Mouse (Mus musculus): ENCODE measurements around the gene Ago4. TPM values are rescaled to one million over a fixed set of nuclear protein-coding genes. Genes with fewer than 3 reads are reported as not detected.

Ago4 gene
- polyA plus RNA-seq, 1 experiment from 2014 or later: 1.4 TPM

DNA sequence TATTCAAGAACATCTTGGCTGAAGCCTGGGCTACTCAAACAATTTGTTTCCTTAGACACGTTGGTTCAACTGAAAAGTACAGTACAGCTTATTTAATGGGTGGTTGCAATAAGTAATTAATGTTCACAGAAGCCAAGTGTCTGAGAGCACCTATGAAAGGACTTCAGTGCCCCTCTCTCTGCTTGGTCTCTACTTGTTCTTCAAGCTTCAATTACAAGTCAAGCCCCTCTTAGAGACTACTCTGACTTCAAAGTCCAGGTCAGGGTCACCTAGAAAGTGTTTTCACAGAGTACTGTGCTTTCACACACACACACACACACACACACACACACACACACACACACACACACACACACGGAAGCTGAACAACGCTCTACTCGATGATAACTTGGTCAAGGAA lies 39.9 kb downstream of the Ago4 start:
- Histone ChIP-seq H3K4me2 (no peak overlapping the region), H3K36me3 (0 out of 2 replicates have a peak, but pooled peaks cover 5% of the 10 kb centered on the region), H3K4me1 (replicated peaks) (no peaks in the 10 kb centered on the region), H3K9ac (no peak overlapping the region), H3K4me3 (no peak overlapping the region), H3K9me3 (replicated peaks) (no peaks in the 10 kb centered on the region), H3K27ac (ENCODE audit: poor library complexity, severe bottlenecking) (no peak overlapping the region), H3K27me3 (replicated peaks) (no peaks in the 10 kb centered on the region)
- ATAC-seq (ENCODE audit: insufficient number of reproducible peaks, low FRiP score): no peak
- 86% methylated on average over 4 of the region's 4 CpGs for WGBS

GRCm38 (mm10) chr4:126491977-126492376 lies 41.3 kb downstream of the Ago4 start:
- WGBS: 66% methylated on average over 5 of the region's 5 CpGs

DNA sequence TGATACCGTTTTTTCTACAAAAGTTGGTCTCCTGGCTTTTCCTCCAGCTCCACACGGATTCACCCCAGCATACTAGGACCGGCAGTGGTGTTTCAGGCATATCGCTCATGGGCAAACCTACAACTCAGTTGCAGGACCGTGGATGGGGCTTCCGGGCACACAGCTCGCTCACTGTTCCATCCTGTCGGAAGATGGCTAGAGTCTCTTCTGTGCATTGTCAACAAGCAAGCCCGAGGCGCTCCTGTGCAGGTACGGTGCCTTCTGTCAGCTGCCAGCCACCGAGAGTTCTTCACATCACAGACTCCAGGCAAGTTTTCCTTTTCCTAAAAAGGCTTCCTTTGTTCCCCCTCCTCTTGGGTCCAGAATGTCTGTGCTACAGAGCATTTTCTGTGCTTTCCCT lies 42.5 kb downstream of the Ago4 start:
- Histone ChIP-seq H3K9ac (no peak overlapping the region), H3K4me2 (no peak overlapping the region), H3K4me1 (replicated peaks) (no peaks in the 10 kb centered on the region), H3K36me3 (0 out of 2 replicates have a peak, but pooled peaks cover 5% of the 10 kb centered on the region), H3K27me3 (replicated peaks) (no peaks in the 10 kb centered on the region), H3K4me3 (no peak overlapping the region), H3K27ac (ENCODE audit: poor library complexity, severe bottlenecking) (no peak overlapping the region), H3K9me3 (replicated peaks) (no peaks in the 10 kb centered on the region)
- ATAC-seq (ENCODE audit: insufficient number of reproducible peaks, low FRiP score): no peak
- WGBS: 78% methylated on average over 12 of the region's 12 CpGs

More at GRCm38 (mm10) chr4:126491977-126492376, 41.3 kb downstream of the Ago4 start:
- Histone ChIP-seq H3K4me2 (no peak overlapping the region), H3K27me3 (replicated peaks) (no peaks in the 10 kb centered on the region), H3K4me1 (replicated peaks) (no peaks in the 10 kb centered on the region), H3K4me3 (no peak overlapping the region), H3K9me3 (replicated peaks) (no peaks in the 10 kb centered on the region), H3K27ac (ENCODE audit: poor library complexity, severe bottlenecking) (no peak overlapping the region), H3K36me3 (0 out of 2 replicates have a peak, but pooled peaks cover 5% of the 10 kb centered on the region), H3K9ac (no peak overlapping the region)
- no peak for ATAC-seq (ENCODE audit: insufficient number of reproducible peaks, low FRiP score)

DNA sequence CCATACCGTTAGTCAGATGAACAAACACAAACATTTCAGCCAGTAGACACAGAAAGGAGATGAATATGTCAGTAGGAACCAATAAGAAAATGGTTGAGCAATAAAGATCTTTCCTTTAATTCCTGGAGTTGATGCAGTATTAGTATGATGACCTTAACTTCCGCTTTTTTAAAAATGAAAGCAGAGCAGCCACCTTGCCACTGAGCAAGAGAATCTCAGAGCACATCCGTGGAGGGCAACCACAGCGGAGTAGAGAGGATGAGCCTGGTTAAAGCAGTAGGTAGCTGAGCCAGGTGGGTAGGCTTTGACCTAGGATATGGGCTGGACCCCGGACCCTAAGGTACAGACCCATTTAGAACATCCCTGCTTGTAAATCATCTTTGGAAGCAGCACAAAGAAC lies 43.5 kb downstream of the Ago4 start:
- H3K4me2 ChIP-seq: no peak overlapping the region
- H3K36me3 ChIP-seq: 0 out of 2 replicates have a peak, but pooled peaks cover 5% of the 10 kb centered on the region
- no peak overlapping the region for H3K27ac ChIP-seq (ENCODE audit: poor library complexity, severe bottlenecking)
- ATAC-seq (ENCODE audit: insufficient number of reproducible peaks, low FRiP score): no peak
- H3K27me3 ChIP-seq (replicated peaks): no peaks in the 10 kb centered on the region
- H3K9me3 ChIP-seq (replicated peaks): no peaks in the 10 kb centered on the region
- no peak overlapping the region for H3K4me3 ChIP-seq
- H3K9ac ChIP-seq: no peak overlapping the region
- WGBS: 72% methylated on average over 5 of the region's 5 CpGs
- no peaks in the 10 kb centered on the region for H3K4me1 ChIP-seq (replicated peaks)

GRCm38 (mm10) chr4:126486217-126486616 lies 47.1 kb downstream of the Ago4 start:
- no peak for ATAC-seq (ENCODE audit: insufficient number of reproducible peaks, low FRiP score)
- Histone ChIP-seq H3K4me2 (no peak overlapping the region), H3K27me3 (replicated peaks) (0 out of 2 replicates have a peak, but pooled peaks cover 3% of the 10 kb centered on the region), H3K4me3 (no peak overlapping the region), H3K4me1 (replicated peaks) (no peaks in the 10 kb centered on the region), H3K27ac (ENCODE audit: poor library complexity, severe bottlenecking) (no peak overlapping the region), H3K36me3 (no peaks in the 10 kb centered on the region), H3K9me3 (replicated peaks) (no peaks in the 10 kb centered on the region), H3K9ac (no peak overlapping the region)
- WGBS: 68% methylated on average over 1 of the region's 1 CpGs

DNA sequence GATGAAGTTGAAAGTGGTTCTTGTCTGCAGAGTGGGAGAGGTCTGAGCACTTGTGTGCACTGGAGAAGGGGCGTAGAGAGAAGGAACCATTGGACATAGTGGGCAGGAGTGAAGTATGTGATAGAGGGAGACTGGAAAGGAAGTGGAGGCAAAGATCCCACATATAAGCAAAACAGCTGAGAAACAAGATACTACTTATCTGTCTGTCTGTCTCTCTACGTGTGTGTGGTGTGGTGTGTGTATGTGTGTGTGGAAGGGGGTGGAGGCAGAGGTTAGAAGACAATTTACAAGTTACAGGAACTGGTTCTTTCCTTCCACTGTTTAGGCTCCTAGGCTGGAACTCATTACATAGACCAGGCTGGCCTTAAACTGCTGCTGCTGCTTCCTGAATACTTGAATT lies 48.2 kb downstream of the Ago4 start:
- H3K36me3 ChIP-seq: no peaks in the 10 kb centered on the region
- no peak overlapping the region for H3K9ac ChIP-seq
- H3K27ac ChIP-seq (ENCODE audit: poor library complexity, severe bottlenecking): no peak overlapping the region
- H3K4me2 ChIP-seq: no peak overlapping the region
- ATAC-seq (ENCODE audit: insufficient number of reproducible peaks, low FRiP score): no peak
- H3K27me3 ChIP-seq (replicated peaks): 0 out of 2 replicates have a peak, but pooled peaks cover 3% of the 10 kb centered on the region
- 54% methylated on average over 2 of the region's 2 CpGs for WGBS
- H3K9me3 ChIP-seq (replicated peaks): no peaks in the 10 kb centered on the region
- no peaks in the 10 kb centered on the region for H3K4me1 ChIP-seq (replicated peaks)
- H3K4me3 ChIP-seq: no peak overlapping the region

DNA sequence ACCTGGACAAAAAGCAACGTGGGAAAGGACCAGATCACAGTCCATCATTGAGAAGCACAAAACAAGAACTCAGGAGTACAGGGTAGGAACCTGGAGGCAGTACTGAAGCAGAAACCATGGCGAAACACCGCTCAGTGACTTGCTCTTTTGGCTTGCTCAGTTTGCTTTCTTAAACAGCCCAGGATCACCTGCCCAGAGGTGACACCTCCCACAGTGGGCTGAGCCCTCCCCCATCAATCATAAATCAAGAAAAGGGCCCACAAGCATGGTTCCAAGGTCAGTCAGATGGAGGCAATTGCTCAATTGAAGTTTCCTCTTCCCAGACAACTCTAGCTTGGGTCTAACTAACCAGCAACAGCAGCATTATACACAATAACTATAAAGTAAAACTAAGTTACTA lies 49.4 kb downstream of the Ago4 start:
- Histone ChIP-seq H3K36me3 (no peaks in the 10 kb centered on the region), H3K4me1 (replicated peaks) (no peaks in the 10 kb centered on the region), H3K9me3 (replicated peaks) (no peaks in the 10 kb centered on the region), H3K9ac (no peak overlapping the region), H3K4me2 (no peak overlapping the region), H3K27me3 (replicated peaks) (0 out of 2 replicates have a peak, but pooled peaks cover 3% of the 10 kb centered on the region), H3K27ac (ENCODE audit: poor library complexity, severe bottlenecking) (no peak overlapping the region), H3K4me3 (no peak overlapping the region)
- no peak for ATAC-seq (ENCODE audit: insufficient number of reproducible peaks, low FRiP score)
- WGBS: 75% methylated on average over 3 of the region's 3 CpGs

GRCm38 (mm10) chr4:126482951-126483350 lies 50.3 kb downstream of the Ago4 start:
- no peaks in the 10 kb centered on the region for H3K36me3 ChIP-seq
- H3K4me1 ChIP-seq (replicated peaks): no peaks in the 10 kb centered on the region
- no peak overlapping the region for H3K4me3 ChIP-seq
- no peak overlapping the region for H3K9ac ChIP-seq
- no peak overlapping the region for H3K4me2 ChIP-seq
- 69% methylated on average over 12 of the region's 12 CpGs for WGBS
- H3K9me3 ChIP-seq (replicated peaks): no peaks in the 10 kb centered on the region
- H3K27me3 ChIP-seq (replicated peaks): 0 out of 2 replicates have a peak, but pooled peaks cover 3% of the 10 kb centered on the region
- H3K27ac ChIP-seq (ENCODE audit: poor library complexity, severe bottlenecking): no peak overlapping the region
- no peak for ATAC-seq (ENCODE audit: insufficient number of reproducible peaks, low FRiP score)

GRCm38 (mm10) chr4:126481461-126481860 lies 51.8 kb downstream of the Ago4 start:
- Histone ChIP-seq H3K4me2 (no peak overlapping the region), H3K9me3 (replicated peaks) (no peaks in the 10 kb centered on the region), H3K27me3 (replicated peaks) (0 out of 2 replicates have a peak, but pooled peaks cover 3% of the 10 kb centered on the region), H3K4me1 (replicated peaks) (no peaks in the 10 kb centered on the region), H3K27ac (ENCODE audit: poor library complexity, severe bottlenecking) (no peak overlapping the region), H3K4me3 (no peak overlapping the region), H3K9ac (no peak overlapping the region), H3K36me3 (no peaks in the 10 kb centered on the region)
- no peak for ATAC-seq (ENCODE audit: insufficient number of reproducible peaks, low FRiP score)
- 83% methylated on average over 5 of the region's 5 CpGs for WGBS

DNA sequence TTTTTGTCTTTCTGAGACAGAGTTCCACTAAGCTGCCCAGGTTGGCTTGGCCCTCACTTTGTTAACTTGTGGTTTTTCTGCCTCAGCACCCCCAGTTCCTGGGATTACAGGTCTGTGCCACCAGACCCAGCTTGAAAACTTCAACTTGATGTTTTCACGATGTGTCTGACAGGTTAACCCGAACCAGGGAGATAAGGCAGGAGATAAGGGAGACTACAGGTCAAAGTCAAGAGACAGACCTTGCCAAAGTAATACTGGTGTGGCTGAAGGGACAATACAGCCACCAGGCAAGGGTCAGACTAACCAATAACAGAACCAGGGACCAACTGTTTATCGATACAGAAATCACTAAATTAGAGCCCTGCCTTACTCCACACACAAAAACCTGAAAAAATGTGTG lies 53.0 kb downstream of the Ago4 start:
- WGBS: 38% methylated on average over 3 of the region's 3 CpGs
- no peak for ATAC-seq (ENCODE audit: insufficient number of reproducible peaks, low FRiP score)
- Histone ChIP-seq H3K36me3 (no peaks in the 10 kb centered on the region), H3K4me3 (no peak overlapping the region), H3K27me3 (replicated peaks) (0 out of 2 replicates have a peak, but pooled peaks cover 3% of the 10 kb centered on the region), H3K4me1 (replicated peaks) (no peaks in the 10 kb centered on the region), H3K9ac (no peak overlapping the region), H3K9me3 (replicated peaks) (no peaks in the 10 kb centered on the region), H3K4me2 (no peak overlapping the region), H3K27ac (ENCODE audit: poor library complexity, severe bottlenecking) (no peak overlapping the region)

DNA sequence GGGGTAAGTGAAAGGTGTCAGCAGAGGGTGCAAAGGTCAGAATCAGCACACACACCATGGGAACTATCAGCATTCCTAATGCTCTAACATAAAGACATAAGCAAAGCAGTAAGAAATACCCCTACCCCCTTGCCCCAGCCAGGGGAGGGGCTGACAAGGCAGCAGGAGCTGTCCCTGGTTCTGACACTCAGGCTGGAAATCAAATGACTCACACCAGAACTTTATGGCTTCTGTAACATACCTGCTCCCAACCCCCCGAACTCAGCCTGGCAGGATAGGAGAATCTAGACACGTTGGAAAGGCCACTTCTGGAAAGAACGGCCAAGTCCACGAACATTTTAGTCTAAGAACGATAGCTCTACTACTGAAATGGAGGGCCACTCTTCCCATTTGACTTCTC lies 60.2 kb downstream of the Ago4 start:
- Histone ChIP-seq H3K27ac (ENCODE audit: poor library complexity, severe bottlenecking) (no peak overlapping the region), H3K4me2 (no peak overlapping the region), H3K4me1 (replicated peaks) (no peaks in the 10 kb centered on the region), H3K27me3 (replicated peaks) (no peaks in the 10 kb centered on the region), H3K36me3 (no peaks in the 10 kb centered on the region), H3K9me3 (replicated peaks) (no peaks in the 10 kb centered on the region), H3K4me3 (no peak overlapping the region), H3K9ac (no peak overlapping the region)
- ATAC-seq (ENCODE audit: insufficient number of reproducible peaks, low FRiP score): no peak
- whole genome bisulfite sequencing: 34% methylated on average over 5 of the region's 5 CpGs

DNA sequence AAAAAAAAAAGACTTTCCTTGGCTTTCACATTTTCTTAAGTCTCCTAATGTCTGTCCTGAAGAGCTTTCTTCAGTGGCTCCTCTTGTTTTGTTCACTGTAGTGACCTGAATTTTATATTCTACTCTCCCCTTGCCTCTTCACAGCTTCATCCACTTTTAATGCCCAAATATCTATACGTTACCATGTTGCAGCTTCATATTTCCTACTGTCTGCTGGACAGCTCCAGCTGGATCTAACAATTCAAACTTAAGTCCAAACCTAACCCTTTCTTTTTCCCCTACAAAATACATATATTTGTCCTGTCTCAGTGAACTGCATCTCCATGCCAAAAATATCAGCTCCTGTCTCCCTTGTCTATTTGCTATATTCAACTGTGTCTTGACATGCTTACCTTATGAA lies 63.9 kb downstream of the Ago4 start:
- Histone ChIP-seq H3K9me3 (replicated peaks) (no peaks in the 10 kb centered on the region), H3K4me2 (no peak overlapping the region), H3K27ac (ENCODE audit: poor library complexity, severe bottlenecking) (no peak overlapping the region), H3K9ac (no peak overlapping the region), H3K36me3 (no peaks in the 10 kb centered on the region), H3K27me3 (replicated peaks) (no peaks in the 10 kb centered on the region), H3K4me3 (no peak overlapping the region), H3K4me1 (replicated peaks) (peaks cover 33% of the 10 kb centered on the region)
- no peak for ATAC-seq (ENCODE audit: insufficient number of reproducible peaks, low FRiP score)
- 62% methylated on average over 1 of the region's 1 CpGs for WGBS
